Mouse (Mus musculus): ENCODE data around the gene Gm19345.

Gm19345 gene

DNA sequence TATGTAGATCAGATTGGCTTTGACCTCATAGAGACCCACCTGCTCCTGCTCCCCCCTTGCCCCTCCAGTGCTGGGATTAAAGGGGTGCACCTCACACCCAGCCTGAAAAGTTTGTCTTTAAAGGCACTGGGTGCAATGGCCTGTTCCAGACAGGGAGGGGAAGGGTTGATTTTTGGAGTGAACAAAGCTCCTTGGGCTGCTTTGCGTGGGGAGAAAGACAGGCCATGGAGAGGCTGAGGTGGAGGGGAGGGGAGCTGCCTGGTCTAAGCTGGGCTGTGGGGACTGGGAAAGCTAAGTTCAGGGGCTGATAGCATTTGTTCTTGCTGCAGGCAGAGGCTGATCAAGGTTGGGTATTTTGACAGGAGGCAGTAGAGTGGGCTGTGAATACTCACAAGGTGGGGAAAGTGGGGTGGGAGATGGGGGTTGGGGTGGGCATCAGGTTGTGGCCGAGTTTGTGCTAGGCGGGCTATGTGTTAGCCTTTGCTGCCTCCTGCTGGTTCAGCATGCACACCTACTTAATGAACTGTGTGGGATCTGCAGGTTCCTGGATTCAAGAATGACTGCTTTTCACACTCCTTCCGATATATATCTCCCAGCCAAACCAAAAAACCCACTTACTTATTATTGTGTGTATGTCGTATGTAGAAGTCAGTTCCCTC lies 20.3 kb downstream of the Gm19345 start:
- peak; percentile 51 to 77 for DNase-seq (ENCODE audit: low spot score in 2 of 2)

- DNase-seq (ENCODE audit: low spot score in 2 of 2): peak in 1 of 2 experiments; percentile 63
Measured at GRCm38 (mm10) chr7:19875948-19876682, 24.3 kb downstream of the Gm19345 start.

DNA sequence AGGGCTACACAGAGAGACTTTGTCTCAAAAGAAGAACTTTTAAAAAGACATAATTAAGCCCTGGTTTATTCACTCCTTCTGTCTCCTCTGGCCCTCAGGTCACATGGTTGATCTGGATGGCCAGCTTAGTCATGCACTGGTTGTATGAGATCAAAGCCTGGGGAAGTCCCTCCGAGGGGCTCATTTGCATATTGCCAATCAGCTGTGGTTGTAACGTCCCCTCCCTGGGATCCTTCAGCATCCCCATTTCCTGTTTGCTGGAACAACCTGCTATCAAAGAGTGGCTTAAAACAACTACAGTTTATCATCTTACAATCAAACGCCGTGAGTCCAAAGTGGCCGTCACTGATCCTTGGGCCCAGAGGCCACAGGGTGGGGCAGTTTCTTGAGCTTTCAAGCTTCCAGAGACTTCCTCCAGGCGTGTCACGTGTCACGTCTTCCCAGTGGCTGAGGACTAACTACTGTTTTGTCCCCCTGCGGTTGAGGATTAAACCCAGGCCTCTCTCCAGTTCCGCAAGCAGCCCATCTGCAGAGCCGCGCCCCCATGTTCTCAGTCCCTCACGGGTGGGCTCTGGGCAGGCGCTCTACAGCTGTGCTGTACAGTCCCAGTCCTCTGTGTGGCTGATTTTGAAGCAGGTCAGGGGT lies 25.1 kb downstream of the Gm19345 start:
- DNase-seq (ENCODE audit: low spot score in 2 of 2): no peak

DNA sequence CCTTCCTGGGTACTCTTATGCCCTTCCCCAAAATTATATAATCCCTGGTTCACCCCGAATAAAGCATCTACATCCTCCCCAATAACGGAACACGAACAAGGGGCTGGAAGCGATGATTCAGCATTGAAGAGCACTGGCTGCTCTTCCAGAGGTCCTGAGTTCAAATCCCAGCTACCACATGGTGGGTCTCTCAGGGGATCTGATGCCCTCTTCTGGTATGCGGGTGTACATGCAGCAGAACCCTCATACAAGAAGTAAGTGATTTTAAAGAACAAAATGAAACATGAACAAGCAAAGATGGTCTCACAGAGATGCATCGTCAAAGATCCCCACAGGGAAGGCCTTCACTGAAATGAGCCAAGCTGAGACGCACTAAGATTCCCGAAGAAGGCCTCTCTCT lies 29.0 kb downstream of the Gm19345 start:
- no peak for DNase-seq (ENCODE audit: low spot score in 2 of 2)

GRCm38 (mm10) chr7:19887849-19888248 lies 36.0 kb downstream of the Gm19345 start, which contains the start of gene Ceacam19:
Ceacam19 (minus strand) TSS chr7:19887965.
- no peak for DNase-seq (ENCODE audit: low spot score in 2 of 2)

GRCm38 (mm10) chr7:19889881-19890280 lies 38.1 kb downstream of the Gm19345 start:
- DNase-seq (ENCODE audit: low spot score in 2 of 2): peak; percentile 50 to 77
